Mouse (Mus musculus) heart, embryonic 16.5 days (tissue): ENCODE measurements around the gene Ppm1b. TPM values are rescaled to one million over a fixed set of nuclear protein-coding genes. Genes with fewer than 3 reads are reported as not detected.

Source experiments
- ATAC-seq: fragments of 200-750 bp; cut with Nextera tagmentation; replicated peaks from 2 replicates; pipeline ENCODE4 v1.8.0; 2017; ENCODE audit warnings: moderate number of reproducible peaks; ENCODE audit not compliant: insufficient read depth, low FRiP score; ENCODE audit errors: extremely low read depth
- H3K27ac ChIP-seq: fragments of 300-500 bp; sonication (generic); 2 replicates; pipeline ENCODE4 v1.5.1; 2014; ENCODE audit warnings: mild to moderate bottlenecking, low read length, control low read depth, moderate library complexity
- H3K27me3 ChIP-seq: fragments of 300-500 bp; sonication (generic); 2 replicates; pipeline ENCODE4 v1.6.1; 2014; ENCODE audit warnings: low read length, mixed read lengths; ENCODE audit not compliant: control insufficient read depth, insufficient read depth
- H3K36me3 ChIP-seq: fragments of 300-500 bp; sonication (generic); 2 replicates; pipeline ENCODE4 v1.6.1; 2014; ENCODE audit not compliant: control insufficient read depth, insufficient read depth
- H3K4me1 ChIP-seq: fragments of 300-500 bp; sonication (generic); 2 replicates; pipeline ENCODE4 v1.6.1; 2014; ENCODE audit warnings: low read length, mixed read lengths; ENCODE audit not compliant: control insufficient read depth, insufficient read depth
- H3K4me2 ChIP-seq: fragments of 300-500 bp; sonication (generic); 2 replicates; pipeline ENCODE4 v1.6.1; 2014; ENCODE audit warnings: low read depth, mild to moderate bottlenecking, control low read depth, low read length
- H3K4me3 ChIP-seq: fragments of 300-500 bp; sonication (generic); 2 replicates; pipeline ENCODE4 v1.5.1; 2014; ENCODE audit warnings: mild to moderate bottlenecking, control low read depth, low read length
- H3K9ac ChIP-seq: fragments of 300-500 bp; sonication (generic); 2 replicates; pipeline ENCODE4 v1.6.1; 2014; ENCODE audit warnings: low read length, control low read depth
- H3K9me3 ChIP-seq: fragments of 300-500 bp; sonication (generic); replicated peaks from 2 replicates; pipeline ENCODE4 v1.6.1; 2016; ENCODE audit warnings: low read length; ENCODE audit not compliant: control insufficient read depth
- WGBS: fragments of 180-500 bp; shearing (Covaris S2); extraction: QIAGEN DNeasy Blood & Tissue Kit; methylation state at CpG from one replicate; pipeline ENCODE4 v1.1.7; 2014; 5-methylcytosine and 5-hydroxymethylcytosine counted together
- polyA plus RNA-seq: library from polyadenylated mRNA; unstranded; fragments of >200 nt; fragmentation: Nextera tagmentation; extraction: Ambion mirVana; gene quantifications from 2 replicates; pipeline ENCODE4 v1.2.1, GENCODE M21; 2015

Gene Ppm1b
- polyA plus RNA-seq, 1 experiment from 2014 or later = 71.6 TPM

- H3K4me1 ChIP-seq = peaks cover 5% of the 10 kb centered on the region; the same call in 1 of the 2 replicates
- 85% methylated on average over 5 of the region's 5 CpGs for WGBS
Observed at GRCm38 (mm10) chr17:84936809-84937208, 19.7 kb upstream of the Ppm1b start.

DNA sequence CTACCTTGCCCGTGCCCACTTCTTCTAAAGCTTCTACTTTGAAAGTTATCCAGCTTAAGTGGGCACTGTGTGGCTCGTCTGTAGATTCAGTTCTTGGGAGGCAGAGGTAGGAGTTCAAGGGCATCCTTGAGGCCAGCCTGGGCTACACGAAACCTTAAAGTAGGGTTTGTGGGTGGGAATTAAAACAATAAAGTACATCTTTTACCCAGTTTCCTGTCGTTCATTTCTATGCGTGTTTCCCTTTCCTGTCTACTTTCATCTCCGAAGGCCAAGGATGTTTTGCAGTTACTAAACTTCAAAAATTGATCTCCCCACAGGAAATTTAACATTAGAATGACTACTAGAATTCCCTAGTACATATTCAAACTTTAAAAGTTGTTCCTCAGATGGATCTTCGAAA is 19.3 kb upstream of the Ppm1b start:
- H3K4me2 ChIP-seq = no peak overlapping the region
- peaks cover 4% of the 10 kb centered on the region for H3K9me3 ChIP-seq
- no peak overlapping the region for H3K27ac ChIP-seq
- no peak overlapping the region for H3K9ac ChIP-seq
- no peak overlapping the region for H3K4me3 ChIP-seq
- 82% methylated on average over 7 of the region's 7 CpGs for WGBS
- no peaks in the 10 kb centered on the region for H3K36me3 ChIP-seq
- peaks cover 6% of the 10 kb centered on the region for H3K4me1 ChIP-seq
- H3K27me3 ChIP-seq = no peaks in the 10 kb centered on the region
- no peak for ATAC-seq

More at GRCm38 (mm10) chr17:84936809-84937208, 19.7 kb upstream of the Ppm1b start:
- Histone ChIP-seq H3K27ac (no peak overlapping the region), H3K4me3 (no peak overlapping the region), H3K36me3 (no peaks in the 10 kb centered on the region), H3K9ac (no peak overlapping the region), H3K4me2 (no peak overlapping the region), H3K9me3 (peaks cover 7% of the 10 kb centered on the region), H3K27me3 (no peaks in the 10 kb centered on the region)
- ATAC-seq = no peak

GRCm38 (mm10) chr17:84938215-84938614 is 18.3 kb upstream of the Ppm1b start:
- Histone ChIP-seq H3K9me3 (0 out of 2 replicates have a peak, but pooled peaks cover 2% of the 10 kb centered on the region), H3K4me1 (peaks cover 12% of the 10 kb centered on the region), H3K4me2 (no peak overlapping the region), H3K36me3 (no peaks in the 10 kb centered on the region), H3K27ac (no peak overlapping the region), H3K27me3 (no peaks in the 10 kb centered on the region), H3K4me3 (no peak overlapping the region), H3K9ac (no peak overlapping the region)
- no peak for ATAC-seq
- 93% methylated on average over 4 of the region's 4 CpGs for WGBS

GRCm38 (mm10) chr17:84940017-84940731 is 16.4 kb upstream of the Ppm1b start:
- Histone ChIP-seq H3K9ac (no peak overlapping the region), H3K27ac (no peak overlapping the region), H3K9me3 (0 out of 2 replicates have a peak, but pooled peaks cover 2% of the 10 kb centered on the region), H3K27me3 (no peaks in the 10 kb centered on the region), H3K4me1 (peaks cover 7% of the 10 kb centered on the region), H3K36me3 (no peaks in the 10 kb centered on the region), H3K4me2 (no peak overlapping the region), H3K4me3 (no peak overlapping the region)
- 63% methylated on average over 9 of the region's 9 CpGs for WGBS
- no peak for ATAC-seq

DNA sequence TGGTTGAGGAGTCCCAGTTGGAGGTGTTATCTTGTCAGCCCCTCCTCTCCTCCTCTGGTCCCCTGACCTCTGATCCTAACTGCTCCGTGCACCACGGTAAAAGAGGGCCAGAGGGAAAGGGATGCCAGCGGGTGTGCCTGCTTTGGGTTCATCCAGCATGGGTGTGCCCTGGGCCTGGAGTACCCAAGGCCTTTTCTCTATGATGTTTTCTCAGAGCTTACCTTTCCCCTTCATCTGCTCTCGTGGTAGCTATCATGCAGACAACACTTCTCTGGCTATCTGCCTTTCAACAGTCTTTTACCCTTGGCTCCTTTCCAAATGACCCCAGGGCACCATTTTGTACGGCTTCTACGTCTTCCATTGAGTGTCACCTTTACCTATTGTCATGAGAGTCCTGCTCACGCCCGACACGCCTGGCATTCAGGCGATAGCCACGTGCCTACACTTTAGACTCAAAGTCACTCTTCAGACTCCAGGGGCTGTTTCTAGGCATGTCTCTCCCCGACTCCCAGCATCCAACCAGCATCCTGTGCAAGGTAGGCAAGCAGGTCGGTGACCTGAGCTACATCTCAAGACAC is 15.2 kb upstream of the Ppm1b start:
- H3K4me3 ChIP-seq = no peak overlapping the region
- 0 out of 2 replicates have a peak, but pooled peaks cover 2% of the 10 kb centered on the region for H3K9me3 ChIP-seq
- H3K27me3 ChIP-seq = no peaks in the 10 kb centered on the region
- no peak overlapping the region for H3K4me2 ChIP-seq
- no peak for ATAC-seq
- H3K9ac ChIP-seq = no peak overlapping the region
- H3K4me1 ChIP-seq = peaks cover 7% of the 10 kb centered on the region
- H3K27ac ChIP-seq = no peak overlapping the region
- H3K36me3 ChIP-seq = no peaks in the 10 kb centered on the region
- WGBS = 69% methylated on average over 13 of the region's 13 CpGs

- Histone ChIP-seq H3K27ac (peak overlapping the region; percentile 14), H3K36me3 (no peaks in the 10 kb centered on the region), H3K9ac (no peak overlapping the region), H3K9me3 (0 out of 2 replicates have a peak, but pooled peaks cover 2% of the 10 kb centered on the region), H3K4me1 (peaks cover 7% of the 10 kb centered on the region), H3K4me3 (no peak overlapping the region), H3K4me2 (no peak overlapping the region), H3K27me3 (no peaks in the 10 kb centered on the region)
- WGBS = 57% methylated on average over 10 of the region's 10 CpGs
- ATAC-seq = no peak
Observed at GRCm38 (mm10) chr17:84942358-84943032, 14.0 kb upstream of the Ppm1b start.

DNA sequence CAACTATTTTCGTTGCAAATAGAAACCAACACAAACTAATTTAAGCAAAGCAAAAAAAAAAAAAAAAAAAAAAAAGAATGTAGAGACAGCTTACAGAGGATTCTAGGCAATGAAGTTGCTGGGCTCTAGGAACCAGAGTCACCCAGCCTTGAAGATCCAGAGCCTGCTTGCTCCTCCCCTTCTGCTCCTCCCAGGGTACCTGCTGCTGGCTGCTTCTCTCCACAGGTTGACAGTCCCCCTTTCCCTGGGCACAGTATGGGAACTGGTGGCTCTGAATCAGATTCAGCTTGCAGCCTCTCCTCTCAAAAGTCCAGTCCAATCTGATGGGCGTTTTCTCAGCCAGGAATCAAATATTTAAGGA is 13.5 kb upstream of the Ppm1b start:
- H3K4me3 ChIP-seq = no peak overlapping the region
- H3K9ac ChIP-seq = no peak overlapping the region
- no peak overlapping the region for H3K27ac ChIP-seq
- H3K4me2 ChIP-seq = no peak overlapping the region
- 46% methylated on average over 2 of the region's 2 CpGs for WGBS
- no peaks in the 10 kb centered on the region for H3K36me3 ChIP-seq
- H3K27me3 ChIP-seq = no peaks in the 10 kb centered on the region
- H3K4me1 ChIP-seq = peaks cover 7% of the 10 kb centered on the region
- ATAC-seq = no peak
- H3K9me3 ChIP-seq = 0 out of 2 replicates have a peak, but pooled peaks cover 2% of the 10 kb centered on the region

DNA sequence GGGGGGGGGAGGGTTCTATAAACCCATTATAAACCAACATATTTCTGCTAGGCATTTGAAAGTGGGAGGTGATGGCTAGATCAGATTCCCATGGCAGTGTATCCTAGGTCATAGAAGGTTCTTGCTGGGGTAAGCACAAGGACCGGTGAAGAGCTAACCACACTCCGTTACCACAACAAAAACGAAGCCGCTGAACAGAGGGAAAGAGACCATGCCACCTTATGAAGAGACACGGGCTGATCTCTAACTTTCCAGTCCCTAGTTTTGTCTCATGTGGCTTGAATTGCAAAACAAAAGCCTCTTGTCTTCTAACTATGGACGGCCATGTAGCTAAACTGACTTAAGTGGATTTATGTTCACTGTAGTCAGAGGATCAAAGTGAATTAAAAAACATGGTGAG is 12.2 kb upstream of the Ppm1b start:
- Histone ChIP-seq H3K27ac (no peak overlapping the region), H3K4me3 (no peak overlapping the region), H3K36me3 (no peaks in the 10 kb centered on the region), H3K9me3 (no peaks in the 10 kb centered on the region), H3K4me1 (peaks cover 7% of the 10 kb centered on the region), H3K9ac (no peak overlapping the region), H3K27me3 (no peaks in the 10 kb centered on the region), H3K4me2 (no peak overlapping the region)
- no peak for ATAC-seq
- 78% methylated on average over 6 of the region's 6 CpGs for WGBS

DNA sequence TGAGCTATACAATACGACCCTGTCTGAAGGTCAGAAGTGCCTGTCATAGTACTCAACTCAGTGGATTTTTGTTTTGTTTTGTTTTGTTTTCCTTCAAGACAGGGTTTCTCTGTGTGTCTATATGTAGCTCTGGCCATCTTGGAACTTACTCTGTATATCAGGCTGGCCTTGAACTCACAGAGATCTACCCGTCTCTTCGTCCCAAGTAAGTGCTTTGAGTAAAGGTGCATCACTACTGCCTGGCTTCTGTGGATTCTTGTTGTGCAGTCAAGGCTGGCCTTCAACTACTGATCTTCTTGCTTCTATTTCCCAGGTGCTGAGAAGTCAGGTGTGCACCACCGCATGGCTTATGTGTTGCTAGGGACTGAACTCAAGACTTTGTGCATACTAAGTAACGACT is 4.0 kb upstream of the Ppm1b start:
- no peak for ATAC-seq
- Histone ChIP-seq H3K9ac (no peak overlapping the region), H3K4me2 (no peak overlapping the region), H3K4me3 (no peak overlapping the region), H3K27me3 (no peaks in the 10 kb centered on the region), H3K9me3 (no peaks in the 10 kb centered on the region), H3K4me1 (peaks cover 10% of the 10 kb centered on the region; the same call in 1 of the 2 replicates), H3K36me3 (no peaks in the 10 kb centered on the region), H3K27ac (no peak overlapping the region)
- 89% methylated on average over 5 of the region's 5 CpGs for WGBS
